Mouse (Mus musculus) retina, postnatal 1 day (tissue): ENCODE measurements around the gene Notch3.
A peak's percentile ranks its signal among the peaks of the same experiment; 100 is the strongest.

Source experiments
- DNase-seq: peaks from one replicate; pipeline ENCODE4 v3.0.0-alpha.2; 2012

The Notch3 gene

GRCm38 (mm10) chr17:32091364-32092240 is 75.0 kb downstream of the Notch3 start:
- peak; percentile 92 for DNase-seq

GRCm38 (mm10) chr17:32091032-32091363 is 75.7 kb downstream of the Notch3 start:
- no peak for DNase-seq

- DNase-seq: no peak
These were observed 79.6 kb downstream of the Notch3 start for GRCm38 (mm10) chr17:32087069-32087468.

GRCm38 (mm10) chr17:32083351-32083750 is 83.3 kb downstream of the Notch3 start:
- DNase-seq: no peak

DNA sequence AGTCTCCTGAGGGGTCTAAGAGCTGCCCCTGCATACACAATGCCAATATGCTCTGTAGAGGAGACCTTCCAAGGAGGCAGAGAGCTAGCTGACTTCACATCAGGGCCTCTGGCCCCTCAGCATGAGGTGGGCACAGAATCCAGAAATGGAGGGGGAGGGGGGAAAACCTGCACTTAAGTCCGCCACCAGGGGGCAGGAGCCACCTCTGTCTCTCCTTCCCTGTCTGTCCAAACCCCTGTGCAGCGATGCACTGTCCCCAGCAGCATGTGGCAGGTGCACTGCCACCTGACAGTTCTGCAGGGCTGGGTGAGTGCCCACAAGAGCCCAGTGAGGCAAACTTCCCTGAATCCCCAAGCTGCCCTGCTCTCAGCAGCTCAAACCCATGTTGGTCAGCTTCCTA is 91.5 kb downstream of the Notch3 start:
- peak; percentile 76 for DNase-seq

GRCm38 (mm10) chr17:32074658-32075057 is 92.0 kb downstream of the Notch3 start:
- DNase-seq: no peak

DNA sequence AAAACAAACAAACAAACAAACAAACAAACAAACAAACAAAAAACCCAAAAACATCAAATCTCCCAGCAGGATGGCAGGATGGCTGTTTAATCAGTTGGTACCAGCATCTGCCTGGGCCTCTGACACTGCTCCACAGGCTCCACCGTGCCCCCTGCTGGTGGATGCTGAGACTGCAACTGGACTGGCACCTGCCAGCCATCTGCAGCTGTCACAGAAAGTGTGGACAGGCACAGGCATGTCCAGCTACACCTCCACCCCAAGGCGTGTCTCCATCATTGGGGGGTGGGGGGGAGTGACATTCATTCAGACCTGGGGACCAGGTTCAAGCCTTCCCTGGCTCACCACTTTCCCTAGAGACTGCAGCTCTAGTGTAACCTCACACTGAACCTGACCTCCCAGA is 93.3 kb downstream of the Notch3 start:
- DNase-seq: peak; percentile 82
